Mouse (Mus musculus): ENCODE results near the gene Zic4.
A peak's percentile ranks its signal among the peaks of the same experiment; 100 is the strongest.

Gene Zic4

DNA sequence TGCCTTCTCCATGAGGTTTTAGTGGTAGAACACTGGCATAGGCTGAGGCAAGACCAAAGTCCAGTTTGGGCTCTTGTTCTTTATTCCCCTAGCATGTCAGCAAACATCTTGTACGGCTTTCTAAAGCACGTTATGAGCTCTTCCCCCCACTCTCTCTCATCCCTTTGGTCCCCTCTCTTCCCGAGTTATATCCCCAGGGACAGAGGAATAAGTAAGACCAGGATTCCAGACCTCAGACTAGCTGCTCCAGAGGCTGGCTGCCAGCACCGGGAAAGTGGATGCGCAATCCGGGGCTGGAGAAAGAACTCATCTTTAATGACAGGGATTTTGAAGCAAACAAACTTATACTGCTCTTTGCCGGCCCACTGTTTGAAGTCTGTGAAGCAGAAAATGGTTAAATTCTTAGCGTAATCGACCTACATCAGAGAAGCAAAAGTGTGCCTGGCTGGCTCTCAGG, 18.3 kb downstream of the Zic4 start:
- no peak for DNase-seq (ENCODE audit: low spot score)

DNA sequence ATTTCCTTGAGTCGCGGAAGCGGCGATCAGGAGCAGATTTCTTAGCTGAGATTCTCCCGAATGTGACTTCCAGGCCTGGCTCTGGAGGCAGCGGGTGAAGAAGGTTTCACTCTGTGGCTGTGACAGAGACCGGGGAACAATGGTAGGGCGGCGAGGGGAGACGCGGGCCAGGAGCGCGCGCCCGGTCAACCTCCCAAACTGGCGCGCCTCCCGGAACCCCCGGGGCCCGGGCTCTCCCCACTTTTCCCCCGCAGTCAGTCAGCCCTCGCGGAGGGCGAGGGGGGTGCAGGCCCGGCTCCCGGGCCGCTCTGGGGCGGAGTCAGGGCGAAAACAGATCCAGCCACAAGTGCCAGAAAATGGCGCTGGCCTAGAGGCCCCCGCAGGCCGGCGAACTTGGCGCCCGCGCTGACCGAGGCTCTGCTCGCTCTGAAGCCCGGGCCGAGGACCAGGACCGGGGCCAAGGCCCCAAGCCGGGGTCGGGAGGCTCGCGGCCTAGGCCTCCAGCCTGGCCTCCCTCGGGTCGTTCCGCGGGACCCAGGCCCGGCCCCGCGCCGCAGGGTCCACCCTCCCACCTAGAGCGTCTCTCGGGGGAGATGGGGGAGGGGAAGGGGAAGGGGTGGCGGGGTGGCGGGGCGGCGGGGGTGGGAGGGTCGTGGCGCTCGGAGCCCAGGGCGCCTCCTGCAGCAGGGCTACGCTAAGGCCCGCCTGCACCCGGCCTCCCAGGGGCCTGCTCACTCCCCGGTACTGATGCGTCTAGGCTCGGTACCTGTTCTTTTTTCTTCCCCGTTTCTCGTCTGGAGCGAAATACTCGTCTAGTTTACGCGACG, 19.3 kb downstream of the Zic4 start:
- peak; percentile 62 for DNase-seq (ENCODE audit: low spot score)

DNA sequence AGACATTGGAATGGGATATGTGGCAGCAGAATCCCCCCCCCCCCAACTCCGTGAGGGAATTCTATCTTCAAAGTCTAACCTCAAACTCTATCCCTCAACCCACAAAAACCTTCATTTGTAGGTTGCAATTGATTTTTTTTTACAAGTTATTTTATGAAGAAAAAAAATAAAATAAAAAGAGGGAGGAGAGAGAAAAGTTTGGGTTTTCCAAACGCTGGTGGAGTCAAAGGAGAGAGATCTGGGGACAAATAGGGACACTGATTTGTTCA, 19.8 kb downstream of the Zic4 start:
- no peak for DNase-seq (ENCODE audit: low spot score)

DNA sequence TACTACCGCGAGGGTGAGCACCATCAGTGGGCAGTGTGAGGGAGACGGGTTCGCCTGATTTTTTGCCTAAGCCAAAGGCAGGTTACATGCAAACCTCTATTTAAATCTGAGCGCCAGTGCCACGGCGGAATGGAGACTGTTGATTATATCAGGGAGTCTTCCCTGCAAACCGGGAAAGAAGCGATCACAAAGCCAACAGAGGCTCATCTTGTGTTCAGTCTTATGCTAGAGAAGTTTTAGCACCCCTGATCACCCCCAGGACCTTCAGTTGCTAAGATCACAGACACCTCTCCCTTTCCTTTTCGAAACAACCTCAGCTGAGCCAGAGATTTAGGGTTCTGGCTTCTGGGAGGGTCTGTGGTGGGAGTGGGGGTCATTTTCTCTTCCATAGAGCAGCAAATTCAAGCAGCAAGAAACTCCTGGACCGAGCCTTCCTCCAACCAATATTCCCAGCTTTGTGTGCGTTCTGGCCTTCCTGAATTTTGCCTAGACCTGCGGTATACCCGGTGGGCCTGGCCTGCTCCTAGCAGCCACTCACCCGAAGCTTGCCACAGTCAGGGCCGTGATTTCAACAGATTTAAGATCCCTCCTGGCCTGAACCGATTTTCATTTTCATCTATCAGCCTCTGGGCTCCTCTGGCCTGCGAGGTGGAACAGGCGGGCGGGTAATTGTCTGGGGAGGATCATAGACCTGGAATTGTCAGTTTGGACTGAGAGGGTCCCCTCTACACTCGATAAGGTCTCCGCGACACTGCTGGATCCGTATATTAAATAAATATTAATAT, 20.4 kb downstream of the Zic4 start:
- no peak for DNase-seq (ENCODE audit: low spot score)

DNA sequence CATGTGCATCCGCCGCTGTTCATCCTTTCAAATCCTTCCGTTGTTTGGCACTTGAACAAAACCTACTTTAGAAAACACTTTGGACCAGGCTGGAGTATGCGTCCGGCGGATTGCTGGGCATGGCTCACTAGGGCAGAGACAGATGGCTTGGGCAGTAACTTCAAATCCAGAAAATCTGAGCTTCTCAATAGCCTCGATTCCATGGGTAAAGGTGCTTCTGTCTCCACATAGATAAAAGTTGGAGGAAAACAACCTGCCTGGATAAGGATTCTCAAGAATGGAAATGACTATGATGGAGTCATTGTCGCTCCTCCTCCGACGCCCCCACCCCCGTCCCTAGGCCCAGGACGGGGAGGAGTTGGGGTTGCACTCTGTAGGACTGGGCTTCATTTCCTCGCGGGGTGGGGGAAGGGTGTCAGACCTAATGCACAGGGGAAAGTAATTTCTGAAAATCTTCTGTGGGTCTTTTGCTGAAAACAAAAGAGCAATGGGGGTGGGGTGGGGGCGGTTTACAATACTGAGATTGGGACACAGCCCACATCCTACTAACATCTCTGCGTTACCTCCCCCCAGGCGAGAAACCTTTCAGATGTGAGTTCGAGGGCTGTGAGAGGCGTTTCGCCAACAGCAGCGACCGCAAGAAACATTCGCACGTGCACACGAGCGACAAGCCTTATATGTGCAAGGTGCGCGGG, 21.4 kb downstream of the Zic4 start:
- no peak for DNase-seq (ENCODE audit: low spot score)

DNA sequence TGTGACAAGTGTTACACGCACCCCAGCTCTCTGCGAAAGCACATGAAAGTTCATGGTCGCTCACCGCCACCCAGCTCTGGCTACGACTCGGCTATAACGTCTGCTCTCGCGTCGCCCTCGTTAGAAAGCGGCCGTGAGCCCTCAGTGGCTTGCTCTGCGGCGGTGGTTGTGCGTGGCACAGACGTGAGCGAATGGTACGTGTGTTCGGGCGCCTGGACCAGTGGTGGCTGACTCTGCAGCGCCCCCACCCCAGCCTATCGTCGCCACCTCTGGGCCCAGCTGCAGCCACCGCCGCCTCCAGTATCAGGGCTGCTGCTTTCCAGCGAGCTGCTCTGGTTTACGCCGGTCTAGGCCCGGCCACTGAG, 21.9 kb downstream of the Zic4 start:
- no peak for DNase-seq (ENCODE audit: low spot score)

DNA sequence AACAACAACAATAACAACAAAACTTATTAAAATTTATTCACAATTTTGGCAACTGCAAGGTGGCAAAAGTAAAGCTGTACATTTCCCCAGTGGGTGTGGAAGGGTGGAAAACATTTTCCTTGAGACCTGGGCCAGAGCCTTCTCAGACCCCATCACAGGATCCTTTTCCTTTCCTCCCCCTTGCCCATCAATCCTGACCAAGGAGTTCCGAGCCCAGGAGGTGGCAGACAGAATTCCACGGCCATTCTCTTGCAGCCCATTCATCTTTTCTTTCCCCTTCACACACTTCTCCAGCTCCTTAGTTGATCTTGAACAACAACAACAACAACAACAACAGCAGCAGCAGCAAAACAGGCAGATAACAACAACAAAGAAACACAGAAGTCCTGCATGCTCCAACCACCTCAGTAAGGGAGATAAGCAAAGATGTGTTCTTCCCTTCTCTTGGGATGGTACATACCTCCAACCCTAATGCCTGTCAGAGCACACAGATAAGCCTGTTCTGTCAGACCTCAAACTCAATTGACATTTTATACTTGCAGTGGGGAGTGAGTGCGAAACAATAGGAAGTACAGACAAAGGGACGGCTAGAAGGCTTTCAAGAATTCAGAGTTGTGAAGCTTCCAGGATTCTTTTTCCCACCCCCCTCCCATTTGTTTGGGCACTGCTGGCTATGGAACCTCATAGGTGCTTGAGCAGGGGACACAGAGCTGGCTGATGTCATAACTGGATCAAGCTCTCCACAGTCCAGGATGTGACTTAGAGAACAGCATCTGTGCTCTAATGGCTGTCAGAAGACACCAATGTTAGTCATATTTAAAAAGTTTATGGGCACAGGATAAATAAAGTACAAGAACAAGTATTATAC, 22.7 kb downstream of the Zic4 start:
- no peak for DNase-seq (ENCODE audit: low spot score)

DNA sequence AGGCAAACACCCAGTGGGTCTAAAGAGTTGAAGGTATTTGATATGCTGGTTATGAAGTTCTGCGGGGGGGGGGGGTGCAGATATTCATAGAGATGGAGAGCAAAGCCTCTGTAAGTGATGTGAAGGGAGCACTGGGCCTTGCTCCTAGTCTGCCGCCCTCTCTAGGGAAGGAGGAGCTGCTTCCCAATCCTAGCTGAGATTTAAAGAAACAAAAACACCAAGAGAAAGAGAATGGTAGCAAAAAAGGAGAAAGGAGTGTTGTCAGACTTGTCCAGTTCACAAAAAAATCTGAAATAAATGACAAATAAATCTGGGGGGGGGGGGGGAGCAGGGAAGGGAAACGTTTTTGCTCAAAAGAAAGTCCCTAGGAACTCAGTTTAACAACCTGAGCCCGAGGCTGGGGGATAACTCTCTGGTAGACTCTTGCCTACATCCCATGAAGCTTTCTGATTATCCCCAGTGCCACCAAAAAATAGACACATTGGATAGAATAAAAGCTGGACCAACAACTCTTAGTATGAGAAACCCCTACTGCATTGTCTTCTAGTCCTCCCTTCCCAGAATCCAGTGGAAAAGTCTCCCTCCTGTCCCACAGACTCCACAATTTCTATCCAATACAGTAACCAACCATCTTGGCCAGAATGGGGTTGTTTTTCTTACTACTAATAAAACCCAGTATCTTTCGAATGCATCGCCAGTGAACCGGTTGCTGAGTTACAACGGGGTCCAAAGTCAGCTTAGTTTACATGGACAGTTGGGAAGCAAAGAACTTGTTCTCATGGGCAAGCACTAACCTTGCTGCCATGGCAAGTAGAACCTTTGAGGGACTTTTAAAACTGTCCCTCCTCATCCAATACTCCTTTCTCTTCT, 23.6 kb downstream of the Zic4 start:
- no peak for DNase-seq (ENCODE audit: low spot score)

DNA sequence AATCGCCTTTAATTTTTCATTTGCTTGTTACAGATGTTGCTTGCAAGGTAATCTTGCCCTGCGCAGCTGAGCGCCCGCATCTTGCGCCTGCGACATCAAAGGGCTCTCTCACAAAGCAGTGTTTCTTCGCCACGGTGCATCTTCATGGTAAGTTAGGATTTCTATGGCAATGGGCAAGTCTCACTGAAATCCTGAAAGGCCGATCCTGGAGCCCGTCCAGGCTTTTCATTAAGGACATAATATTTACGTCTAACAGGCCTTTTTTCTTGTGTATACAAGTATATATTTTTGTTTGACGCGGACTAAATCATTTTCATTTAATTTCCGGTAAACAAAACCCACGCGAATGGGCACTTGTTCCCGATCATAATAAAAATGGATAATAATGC, 24.3 kb downstream of the Zic4 start:
- no peak for DNase-seq (ENCODE audit: low spot score)

DNA sequence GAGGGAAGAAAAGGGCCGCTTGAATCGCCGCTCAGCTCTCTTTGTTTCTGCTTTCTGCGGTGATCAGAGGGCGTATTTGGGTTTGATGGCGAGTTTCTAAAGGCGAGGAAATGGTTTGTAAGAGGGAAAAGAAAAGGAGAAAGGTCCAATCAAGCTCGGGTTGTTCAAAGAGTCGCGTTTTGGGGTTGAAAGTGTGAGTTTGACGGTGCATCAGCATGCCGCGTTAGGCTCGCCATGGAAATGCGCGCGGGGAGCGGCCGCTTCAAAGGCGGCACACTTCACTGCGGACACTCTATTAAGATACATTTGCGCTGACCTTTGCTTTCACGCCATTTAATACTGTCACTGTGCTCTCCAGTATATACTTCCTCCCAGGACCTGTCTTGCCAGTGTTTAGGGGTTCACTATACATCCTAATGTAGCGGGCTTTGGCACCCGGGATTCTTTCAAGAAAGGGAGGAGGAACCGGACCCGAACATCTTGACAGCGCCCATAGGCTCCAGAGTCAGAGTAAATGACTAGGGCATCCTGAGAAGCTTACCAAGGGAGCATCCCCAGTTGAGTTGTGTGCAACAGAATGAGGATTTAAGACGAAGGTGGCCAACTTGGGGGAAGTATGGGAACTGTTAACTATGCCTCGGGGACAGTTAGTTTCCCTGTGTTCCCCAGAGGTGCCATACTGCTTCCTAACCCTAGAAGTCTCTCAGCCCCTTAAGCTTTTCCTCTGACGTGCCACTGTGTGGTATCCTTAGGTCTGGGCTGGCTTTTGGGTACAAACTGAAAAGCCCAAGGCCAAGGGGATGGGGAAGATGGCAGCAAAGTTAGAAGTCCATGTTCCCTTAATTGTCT, 24.9 kb downstream of the Zic4 start:
- no peak for DNase-seq (ENCODE audit: low spot score)

DNA sequence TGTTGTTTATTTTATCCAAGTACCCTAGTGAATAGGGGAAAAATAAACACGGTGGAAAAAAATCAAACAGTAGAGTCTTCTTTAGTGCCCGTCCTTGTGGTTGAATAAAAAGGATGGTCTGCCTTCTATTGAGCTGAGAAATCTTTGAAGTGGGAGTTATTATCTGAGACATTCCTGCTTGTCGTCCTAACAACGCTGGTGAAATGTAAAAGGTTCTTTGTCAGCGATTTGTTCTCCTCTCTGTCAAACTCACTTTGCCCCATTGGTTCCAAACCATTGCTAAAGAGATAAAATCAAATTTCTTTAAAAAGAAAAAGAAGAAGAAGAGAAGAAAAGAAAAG, 25.5 kb downstream of the Zic4 start:
- no peak for DNase-seq (ENCODE audit: low spot score)

DNA sequence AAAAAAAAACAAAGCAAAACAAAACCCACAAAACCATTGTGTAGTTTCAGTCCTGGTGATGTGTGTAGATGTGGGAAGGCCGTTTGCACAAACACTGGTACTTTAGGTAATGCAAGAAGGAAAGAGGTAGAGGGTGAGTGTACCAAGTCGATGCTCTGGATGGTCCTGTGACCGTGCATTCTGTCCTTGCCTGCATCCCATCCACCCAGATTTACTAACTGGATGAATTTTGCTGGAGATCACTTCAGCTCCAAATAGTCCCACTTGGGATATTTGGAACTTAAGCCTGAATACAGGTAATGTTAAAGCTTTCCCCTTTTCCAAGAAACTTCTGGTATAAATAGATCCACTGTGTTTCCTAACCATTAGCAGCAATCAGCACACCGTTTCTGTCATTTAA, 26.0 kb downstream of the Zic4 start:
- no peak for DNase-seq (ENCODE audit: low spot score)

DNA sequence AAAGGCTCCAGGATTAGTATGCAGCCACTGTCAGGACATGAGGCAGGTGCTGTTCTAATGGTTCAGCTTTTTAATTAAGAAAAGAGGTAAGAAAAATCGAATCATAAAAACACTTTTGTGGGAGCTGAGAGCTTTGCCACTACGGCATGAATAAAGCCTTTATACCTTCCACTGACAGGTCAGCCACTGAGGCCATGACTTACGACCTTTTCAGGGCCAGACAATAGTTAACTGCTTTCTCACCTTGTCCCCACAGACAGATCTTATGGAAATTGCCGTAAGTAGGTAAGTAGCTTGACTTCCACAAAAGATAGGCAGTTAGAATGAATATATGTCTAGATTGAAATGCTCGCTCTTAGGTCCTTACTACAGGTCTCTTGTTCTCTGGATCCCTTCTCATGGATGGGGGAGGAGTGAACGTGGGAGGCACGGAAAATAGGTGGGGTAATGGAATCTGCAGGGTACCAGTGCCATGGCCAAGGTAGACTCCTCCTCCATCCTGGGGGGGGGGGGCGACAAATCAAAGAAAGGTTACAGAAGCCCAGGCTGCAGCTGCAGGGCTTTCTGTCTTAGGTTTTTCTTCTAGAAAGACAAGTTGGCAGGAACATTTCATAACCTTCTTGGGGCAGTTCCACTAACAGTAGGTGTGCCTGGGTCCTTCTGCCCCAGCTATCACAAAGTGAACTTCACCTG, 31.3 kb downstream of the Zic4 start:
- no peak for DNase-seq (ENCODE audit: low spot score)

DNA sequence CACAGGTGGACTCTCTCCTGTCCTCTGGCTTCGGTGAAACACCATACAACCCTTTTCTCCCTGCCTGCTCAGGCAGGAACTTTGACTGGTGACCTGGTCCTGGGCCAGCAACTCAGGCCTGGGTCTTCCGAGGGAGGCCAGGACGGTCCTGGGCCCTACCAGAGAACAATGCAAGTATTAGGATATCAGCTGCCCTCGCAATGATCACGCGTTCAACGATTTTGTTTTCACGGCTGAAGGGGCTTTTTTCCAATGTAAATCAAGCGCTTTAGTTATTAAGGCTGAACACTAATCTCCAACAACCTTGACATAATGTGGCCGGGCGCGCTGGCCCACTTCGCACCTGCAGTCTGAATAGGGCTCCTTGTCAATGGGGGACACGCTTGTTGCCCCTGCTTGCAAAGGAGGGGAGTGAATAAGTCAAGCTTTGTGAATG, 32.0 kb downstream of the Zic4 start:
- DNase-seq (ENCODE audit: low spot score): no peak

DNA sequence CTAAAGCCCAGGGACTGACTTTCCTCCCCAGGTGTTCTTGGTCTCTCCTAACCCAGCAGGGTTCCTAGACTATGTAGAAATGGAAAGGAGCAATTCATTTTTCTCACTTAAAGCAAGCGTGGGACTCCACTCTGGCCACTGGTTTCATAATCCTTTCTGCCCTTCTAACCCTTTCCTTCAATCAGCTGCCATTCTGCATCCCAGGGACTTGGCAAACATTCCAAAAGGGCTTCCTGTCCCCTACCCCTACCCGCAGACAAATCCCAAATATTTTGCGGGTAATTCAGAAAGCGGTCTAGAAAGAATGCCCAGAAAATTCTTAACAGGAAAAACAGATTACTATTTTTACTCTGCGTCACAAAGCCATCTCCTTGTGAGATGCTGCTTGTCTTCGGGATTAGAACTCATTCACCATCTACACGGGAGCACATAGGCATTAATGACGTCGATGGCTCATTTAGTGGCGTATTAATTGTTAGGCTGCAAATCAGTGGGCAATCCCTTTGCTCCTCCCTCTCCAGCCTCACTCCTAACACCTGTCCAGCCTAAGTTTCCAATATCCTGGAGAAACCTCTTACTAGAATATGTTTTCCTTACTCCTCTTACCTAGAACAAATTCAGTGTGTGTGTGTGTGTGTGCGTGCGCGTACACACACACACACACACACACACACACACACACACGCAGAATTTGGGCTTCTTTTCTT, 33.0 kb downstream of the Zic4 start:
- no peak for DNase-seq (ENCODE audit: low spot score)

DNA sequence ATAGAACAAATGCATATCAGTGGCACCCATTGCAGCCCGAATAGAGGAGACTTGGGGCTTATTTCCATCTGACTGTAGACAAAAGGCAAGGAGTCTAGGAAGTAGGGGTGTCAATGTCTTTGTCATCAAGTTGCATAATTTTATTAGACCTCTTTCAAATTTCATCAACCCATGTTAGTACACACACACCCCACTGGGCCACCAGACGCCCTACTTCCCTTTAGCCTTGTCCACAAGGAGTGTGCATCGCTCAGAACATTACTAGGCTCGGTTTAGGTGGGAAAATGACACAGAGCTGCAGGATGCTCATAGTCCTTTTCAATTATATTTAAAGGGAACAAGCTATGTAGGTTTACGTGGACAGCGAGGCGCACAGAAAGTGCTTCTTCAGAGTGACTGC, 37.8 kb downstream of the Zic4 start:
- DNase-seq (ENCODE audit: low spot score): no peak

DNA sequence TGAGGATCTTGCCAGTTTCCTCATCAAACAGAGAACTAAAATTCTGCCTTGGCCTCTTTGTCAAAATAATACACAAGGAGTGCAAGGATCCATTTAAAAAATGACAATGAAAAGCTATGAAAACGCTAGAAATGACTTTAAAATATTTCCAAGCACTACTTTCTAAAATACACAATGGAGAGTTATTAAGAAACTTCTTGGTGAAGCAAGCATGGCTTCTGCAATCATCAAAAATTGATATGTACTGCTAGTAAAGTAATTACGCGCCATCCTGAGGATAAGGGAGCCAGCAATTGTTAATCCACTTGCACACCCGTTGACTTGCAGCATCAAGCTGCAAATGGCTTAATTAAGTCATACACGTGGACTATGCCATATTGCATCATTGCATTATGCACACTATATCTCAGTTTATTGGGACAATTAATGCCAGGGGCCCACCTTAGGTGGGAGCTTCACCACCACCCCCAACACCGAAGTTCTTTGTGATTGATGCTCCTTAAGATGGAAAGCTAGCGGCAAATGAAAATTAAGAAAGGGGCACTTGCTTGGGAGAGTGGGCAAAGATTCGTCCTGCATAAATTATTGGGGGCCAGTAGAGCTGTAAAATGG, 38.4 kb downstream of the Zic4 start:
- no peak for DNase-seq (ENCODE audit: low spot score)

DNA sequence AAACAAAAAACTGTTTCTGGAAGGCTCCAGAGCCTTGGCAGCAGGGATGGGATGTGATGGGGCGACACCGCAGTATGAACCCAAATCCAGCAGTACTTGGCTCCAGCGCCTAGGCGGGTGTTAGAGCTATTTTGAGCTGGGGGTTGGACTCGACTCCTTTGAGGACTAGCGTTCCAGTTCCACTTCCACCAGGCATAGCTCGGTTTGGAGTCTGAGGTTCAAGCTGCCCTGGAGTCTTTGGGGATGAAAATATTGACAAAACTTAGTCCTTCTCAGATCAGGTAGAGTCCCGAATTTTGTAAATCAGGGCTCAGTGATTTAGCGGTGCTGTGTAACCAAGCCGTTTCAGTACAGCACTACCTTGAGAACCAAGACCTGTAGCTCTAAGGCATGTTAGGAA, 39.3 kb downstream of the Zic4 start:
- no peak for DNase-seq (ENCODE audit: low spot score)

DNA sequence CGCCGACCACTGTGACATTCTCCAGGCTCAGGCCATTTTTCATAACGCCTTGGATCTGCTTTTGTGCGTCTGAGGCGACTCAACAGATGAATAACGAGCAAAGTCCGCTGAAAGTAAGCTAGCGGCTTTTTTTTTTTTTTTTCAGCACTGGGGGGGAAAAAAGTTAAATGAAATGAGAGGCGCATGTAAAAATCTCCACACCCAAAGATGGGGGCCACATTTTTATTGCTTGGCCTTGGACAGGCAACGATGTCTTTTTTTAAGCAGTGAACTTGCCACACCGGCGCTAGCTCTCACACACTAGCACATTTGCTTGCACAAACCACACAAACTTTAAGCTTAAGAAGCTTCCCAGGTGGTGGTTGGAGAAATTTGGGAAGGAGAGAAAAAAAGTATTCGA, 42.0 kb downstream of the Zic4 start:
- no peak for DNase-seq (ENCODE audit: low spot score)
